ENCODE assay signal across 19 mouse cellular contexts in the genomic region with DNA sequence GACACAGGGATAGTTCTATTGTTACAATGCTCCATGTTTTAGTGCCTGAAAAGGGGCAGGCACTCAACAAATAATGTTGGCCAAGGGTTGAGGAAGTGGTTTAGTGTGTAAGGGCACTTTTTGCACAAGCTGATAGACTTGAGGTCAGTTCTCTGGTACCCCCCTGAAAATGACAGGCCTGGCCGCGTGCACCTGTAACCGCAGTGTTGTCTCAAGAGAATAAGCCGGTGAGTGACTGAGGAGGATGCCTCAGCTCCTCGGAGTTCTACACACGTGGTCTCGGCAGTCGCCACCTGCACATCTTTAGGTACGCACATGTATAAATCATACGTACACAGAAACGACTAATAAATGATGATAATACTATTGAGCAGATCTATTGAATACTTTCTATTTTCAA. TPM values are rescaled to one million over a fixed set of nuclear protein-coding genes. Genes with fewer than 3 reads are reported as not detected.
DNase-seq lines count a peak whose midpoint lies in the region; ATAC-seq and TF ChIP-seq lines count a peak whose summit lies in the region.
"Had no signal": no experiment of that assay in that cellular context is flagged by ENCODE, and none has a peak within 500 bp of the region (broad histone marks: within the 10 kb centered on the region; RNA-seq: fewer than 3 reads in every experiment).

No protein-coding gene starts in this region.

- no peak overlapping the region for H3K4me2 ChIP-seq in stomach, postnatal 0 days (replicated peaks; ENCODE audit: low read depth)
- no peak overlapping the region for H3K4me2 ChIP-seq in forebrain, embryonic 14.5 days (ENCODE audit: low read length)
- H3K4me2 ChIP-seq: embryonic facial prominence, embryonic 13.5 days; hindbrain, embryonic 13.5 days; liver, embryonic 12.5 days; midbrain, embryonic 11.5 days; stomach, embryonic 15.5 days had no signal

- 84% methylated on average over 11 of the region's 11 CpGs for WGBS in stomach, postnatal 0 days
- WGBS in forebrain, embryonic 14.5 days = 93% methylated on average over 11 of the region's 11 CpGs

- intact Hi-C loops in heart, postnatal 36 days (cut with DNase I) = no loop called here

- no peak for ATAC-seq in stomach, postnatal 0 days (ENCODE audit: low FRiP score, low TSS enrichment)
- no peak for ATAC-seq in forebrain, embryonic 14.5 days
- ATAC-seq: liver, embryonic 12.5 days had no signal

- H3K27ac ChIP-seq in stomach, postnatal 0 days (replicated peaks) = peak overlapping the region; percentile 40
- no peak overlapping the region for H3K27ac ChIP-seq in forebrain, embryonic 14.5 days (ENCODE audit: low read depth, low read length)
- H3K27ac ChIP-seq: embryonic facial prominence, embryonic 13.5 days; hindbrain, embryonic 13.5 days; liver, embryonic 12.5 days had no signal

- TF ChIP-seq EP300 in stomach, postnatal 0 days (optimal IDR thresholded peaks at IDR 0.05) = no peak

- no peak overlapping the region for H3K4me3 ChIP-seq in stomach, postnatal 0 days (ENCODE audit: low read depth, low read length)
- no peak overlapping the region for H3K4me3 ChIP-seq in forebrain, embryonic 14.5 days (ENCODE audit: low read depth, low read length)
- H3K4me3 ChIP-seq: embryonic facial prominence, embryonic 13.5 days; hindbrain, embryonic 13.5 days; liver, embryonic 12.5 days; myocyte; stomach, embryonic 15.5 days had no signal

- no peaks in the 10 kb centered on the region for H3K36me3 ChIP-seq in stomach, postnatal 0 days (ENCODE audit: control insufficient read depth, insufficient read depth, low read length)
- H3K36me3 ChIP-seq in forebrain, embryonic 14.5 days (ENCODE audit: control insufficient read depth, insufficient read depth, low read length) = no peaks in the 10 kb centered on the region
- H3K36me3 ChIP-seq: embryonic facial prominence, embryonic 13.5 days; hindbrain, embryonic 13.5 days; liver, embryonic 12.5 days; stomach, embryonic 15.5 days had no signal

- no peaks in the 10 kb centered on the region for H3K27me3 ChIP-seq in stomach, postnatal 0 days (ENCODE audit: control insufficient read depth, insufficient read depth, low read length)
- H3K27me3 ChIP-seq in forebrain, embryonic 14.5 days (replicated peaks; ENCODE audit: control insufficient read depth, insufficient read depth, low read length) = no peaks in the 10 kb centered on the region
- H3K27me3 ChIP-seq: embryonic facial prominence, embryonic 13.5 days; hindbrain, embryonic 13.5 days; liver, embryonic 12.5 days; stomach, embryonic 15.5 days had no signal

- H3K4me1 ChIP-seq in stomach, postnatal 0 days (replicated peaks; ENCODE audit: control insufficient read depth, insufficient read depth) = no peaks in the 10 kb centered on the region
- H3K4me1 ChIP-seq in forebrain, embryonic 14.5 days (ENCODE audit: control insufficient read depth, insufficient read depth, low read length) = no peaks in the 10 kb centered on the region
- H3K4me1 ChIP-seq: stomach, embryonic 15.5 days had no signal

- no peak for TF ChIP-seq CTCF in stomach, postnatal 0 days (IDR thresholded peaks at IDR 0.05; ENCODE audit: low read depth)

- DNase-seq in B cell, adult 2 months = peak; percentile 70 to 75
- DNase-seq in T-cell, adult 2 months (ENCODE audit: low spot score) = peak; percentile 14
- peak; percentile 33 to 69 for DNase-seq in natural killer cell, adult 2 months (ENCODE audit: low spot score in 2 of 2)
- no peak for DNase-seq in stomach, postnatal 0 days (ENCODE audit: low spot score)
- no peak for DNase-seq in urinary bladder, adult 18-20 months (ENCODE audit: low spot score in 2 of 2)
- no peak for DNase-seq in heart, postnatal 36 days
- DNase-seq in forebrain, embryonic 14.5 days (ENCODE audit: low spot score) = no peak
- DNase-seq in right cerebral cortex, postnatal 36 days (ENCODE audit: low spot score in 2 of 2) = no peak
- DNase-seq: cerebellum, adult 11 months; kidney, adult 18-20 months; kidney, postnatal 36 days; left cerebral cortex, postnatal 4 days; right cerebral cortex, postnatal 14 days had no signal

- H3K9me3 ChIP-seq in stomach, postnatal 0 days (ENCODE audit: control insufficient read depth, low read length) = no peaks in the 10 kb centered on the region
- H3K9me3 ChIP-seq in forebrain, embryonic 14.5 days (replicated peaks; ENCODE audit: control insufficient read depth, low read length) = no peaks in the 10 kb centered on the region
- H3K9me3 ChIP-seq: embryonic facial prominence, embryonic 13.5 days; hindbrain, embryonic 13.5 days; liver, embryonic 12.5 days; stomach, embryonic 15.5 days had no signal

- no peak overlapping the region for H3K9ac ChIP-seq in stomach, postnatal 0 days (ENCODE audit: low read length)
- H3K9ac ChIP-seq in forebrain, embryonic 14.5 days (ENCODE audit: low read length) = no peak overlapping the region
- H3K9ac ChIP-seq: embryonic facial prominence, embryonic 13.5 days; hindbrain, embryonic 13.5 days; liver, embryonic 12.5 days; stomach, embryonic 15.5 days had no signal

RNA-seq across cellular contexts. Expression of gene Irf2, which starts 26.4 kb away (rescaled TPM):
- 23.3 and 27.0 TPM in 2 replicates for polyA plus RNA-seq in stomach, postnatal 0 days (2015; fragmentation: Nextera tagmentation; extraction: Ambion mirVana)
- total RNA-seq in heart, postnatal 36 days (2021) = 10 to 100 TPM; 35.9 to 38.7 TPM
- 6.2 and 8.4 TPM in 2 replicates for polyA plus RNA-seq in forebrain, embryonic 14.5 days (2014; fragmentation: Nextera tagmentation; extraction: Ambion mirVana)

Comparison
In these comparisons a context has a peak if more than half of its experiments do, and no peak if none do; other contexts are left out.
1. DNase-seq: peak in B cell, adult 2 months (2 of 2), T-cell, adult 2 months (single experiment) and natural killer cell, adult 2 months (2 of 2); none in stomach, postnatal 0 days (single experiment), urinary bladder, adult 18-20 months (0 of 2), heart, postnatal 36 days (0 of 2), forebrain, embryonic 14.5 days (single experiment) and right cerebral cortex, postnatal 36 days (0 of 2).